Comparison of ENCODE assay signal across 9 mouse cellular contexts in the genomic region with DNA sequence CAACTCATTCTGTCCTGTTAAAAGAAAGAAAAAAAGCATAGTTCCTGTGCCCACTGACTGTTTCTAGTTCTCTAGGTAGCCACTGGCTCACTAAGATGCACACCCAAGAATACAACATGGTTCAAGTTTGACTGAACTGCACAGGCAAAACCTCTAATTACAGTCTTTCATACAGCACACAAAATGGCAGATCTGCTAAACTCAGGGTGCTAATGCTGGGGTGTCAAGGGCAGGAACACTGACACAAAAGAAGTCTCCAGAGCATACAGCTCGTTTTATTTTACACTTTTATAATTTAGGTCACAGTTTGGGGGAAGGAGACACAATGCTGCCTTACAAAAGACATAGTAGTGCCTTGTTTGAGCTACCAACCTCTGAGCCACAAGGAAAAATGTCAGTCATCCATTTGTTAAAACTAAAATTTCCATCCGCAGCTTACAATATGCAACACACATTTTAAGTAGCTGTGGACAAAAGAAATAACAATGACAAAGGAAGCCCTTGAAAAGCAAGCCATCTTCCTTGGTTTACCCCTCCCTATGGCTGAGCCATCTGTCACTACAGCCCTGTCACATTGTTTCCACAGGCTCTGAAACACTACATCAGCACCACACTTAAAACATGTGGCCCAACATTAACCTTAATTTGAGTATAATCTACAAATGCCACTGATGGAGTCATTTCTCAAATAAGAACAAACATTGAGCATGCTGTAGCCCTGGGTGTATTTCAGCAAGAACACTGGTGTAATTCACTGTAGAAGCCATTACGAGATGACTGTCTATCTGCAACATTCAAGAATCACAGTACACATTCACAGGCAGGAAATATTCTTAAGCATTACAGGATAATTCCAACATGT. TPM values are rescaled to one million over a fixed set of nuclear protein-coding genes. Genes with fewer than 3 reads are reported as not detected.
DNase-seq lines count a peak whose midpoint lies in the region; ATAC-seq and TF ChIP-seq lines count a peak whose summit lies in the region.
"Had no signal": no experiment of that assay in that cellular context is flagged by ENCODE, and none has a peak within 500 bp of the region (broad histone marks: within the 10 kb centered on the region; RNA-seq: fewer than 3 reads in every experiment).

No protein-coding gene starts in this region.

- peak overlapping the region; percentile 69 for H3K9ac ChIP-seq in neural tube, embryonic 13.5 days
- H3K9ac ChIP-seq: liver, embryonic 13.5 days had no signal

- H3K36me3 ChIP-seq in neural tube, embryonic 13.5 days: no peaks in the 10 kb centered on the region
- H3K36me3 ChIP-seq: liver, embryonic 13.5 days had no signal

- H3K4me1 ChIP-seq in neural tube, embryonic 13.5 days (replicated peaks): peaks cover 39% of the 10 kb centered on the region

- peak; percentile 77 for ATAC-seq in neural tube, embryonic 13.5 days (ENCODE audit: low read depth)

- 12% methylated on average over 3 of the region's 3 CpGs for WGBS in neural tube, embryonic 13.5 days

- intact Hi-C loops in left cerebral cortex, adult 2 months (cut with DNase I): loop anchor here (2.0 kb wide), 1 partner anchor 32 kb away; no protein-coding TSS in a partner anchor
- intact Hi-C loops in left cerebral cortex, postnatal 4 days (cut with DNase I): no loop called here

- H3K4me2 ChIP-seq in neural tube, embryonic 13.5 days: peak overlapping the region; percentile 64

- no peak for DNase-seq in left cerebral cortex, adult 2 months (ENCODE audit: extremely low spot score in 1 of 2, low spot score in 2 of 2)
- no peak for DNase-seq in left cerebral cortex, postnatal 4 days
- DNase-seq in embryo, embryonic 9.5 days (ENCODE audit: extremely low spot score): peak; percentile 37
- peak; percentile 16 to 26 for DNase-seq in layer of hippocampus, adult 2 months (ENCODE audit: low spot score in 2 of 2)
- DNase-seq in T-cell, adult 2 months (ENCODE audit: low spot score): no peak
- DNase-seq in lung, postnatal 4 days: no peak
- DNase-seq in lung, adult 18-20 months: no peak
- DNase-seq: liver, embryonic 13.5 days had no signal

- peak overlapping the region; percentile 65 for H3K4me3 ChIP-seq in left cerebral cortex, adult 2 months
- H3K4me3 ChIP-seq in layer of hippocampus, adult 2 months: peak overlapping the region; percentile 72
- peak overlapping the region; percentile 61 for H3K4me3 ChIP-seq in neural tube, embryonic 13.5 days
- H3K4me3 ChIP-seq: liver, embryonic 13.5 days had no signal

- H3K27me3 ChIP-seq in neural tube, embryonic 13.5 days: no peaks in the 10 kb centered on the region
- H3K27me3 ChIP-seq: liver, embryonic 13.5 days had no signal

- H3K9me3 ChIP-seq in neural tube, embryonic 13.5 days: no peaks in the 10 kb centered on the region
- H3K9me3 ChIP-seq: liver, embryonic 13.5 days had no signal

- TF ChIP-seq CTCF in left cerebral cortex, adult 2 months (IDR thresholded peaks at IDR 0.05): no peak
- no peak for TF ChIP-seq CTCF in layer of hippocampus, adult 2 months (conservative IDR thresholded peaks at IDR 0.05)

- peak overlapping the region; percentile 74 for H3K27ac ChIP-seq in left cerebral cortex, adult 2 months
- H3K27ac ChIP-seq in layer of hippocampus, adult 2 months: peak overlapping the region; percentile 94
- H3K27ac ChIP-seq in neural tube, embryonic 13.5 days (replicated peaks): peak overlapping the region; percentile 89
- H3K27ac ChIP-seq: liver, embryonic 13.5 days had no signal

RNA-seq across cellular contexts. Expression of a gene that starts 41.1 kb away (rescaled TPM):
- total RNA-seq in left cerebral cortex, adult 2 months (2021): 10 to 100 TPM; 31.0 to 35.3 TPM
- total RNA-seq in left cerebral cortex, postnatal 4 days (2021): 10 to 100 TPM; 56.9 to 61.6 TPM
- total RNA-seq in layer of hippocampus, adult 2 months (2021): 10 to 100 TPM; 48.7 to 52.4 TPM
- 18.7 and 20.5 TPM in 2 replicates for polyA plus RNA-seq in neural tube, embryonic 13.5 days (2015; fragmentation: Nextera tagmentation; extraction: Ambion mirVana)

Comparison
In these comparisons a context has a peak if more than half of its experiments do, and no peak if none do; other contexts are left out.
1. DNase-seq: peak in embryo, embryonic 9.5 days (single experiment) and layer of hippocampus, adult 2 months (2 of 2); none in left cerebral cortex, adult 2 months (0 of 2), left cerebral cortex, postnatal 4 days (single experiment), T-cell, adult 2 months (single experiment), lung, postnatal 4 days (0 of 2) and lung, adult 18-20 months (0 of 2).
2. Peak in every context shown above with its lines, with median percentiles within 50 percentile points of each other: H3K27ac ChIP-seq and H3K4me3 ChIP-seq.